Mouse (Mus musculus) neutrophil, adult 83 days (primary cell): ENCODE measurements around the gene Clic1. TPM values are rescaled to one million over a fixed set of nuclear protein-coding genes. Genes with fewer than 3 reads are reported as not detected.

Experiments
- total RNA-seq, 2 experiments: library from RNA; stranded (reverse); gene quantifications; one replicate each; pipeline ENCODE4 v1.2.4; 2023

Clic1 gene
- total RNA-seq, 2 experiments from 2014 or later, result 262 to 285 TPM

Other genes starting within 250 kb of the Clic1 start
- gene Cyp21a1, start 245.4 kb upstream of the Clic1 start, total RNA-seq, result not detected
- 10 to 100 TPM; 34.1 to 39.4 TPM for gene Stk19, start 213.0 kb upstream of the Clic1 start, total RNA-seq
- gene Dxo, start 212.9 kb upstream of the Clic1 start, total RNA-seq, result 10 to 100 TPM; 49.0 to 49.1 TPM
- 10 to 100 TPM; 66.2 to 72.1 TPM for gene Skiv2l, start 199.8 kb upstream of the Clic1 start, total RNA-seq
- 10 to 100 TPM; 23.4 to 30.8 TPM for gene Nelfe, start 199.6 kb upstream of the Clic1 start, total RNA-seq
- 1 to 10 TPM; 1.6 to 1.8 TPM for gene Cfb, start 187.4 kb upstream of the Clic1 start, total RNA-seq
- 1 to 10 TPM; 2.8 to 3.9 TPM for gene Zbtb12, start 170.5 kb upstream of the Clic1 start, total RNA-seq
- gene Gm20547, start 167.9 kb upstream of the Clic1 start, total RNA-seq, result not detected
- gene C2, start 151.7 kb upstream of the Clic1 start, total RNA-seq, result under 1 TPM in 1 of 2 experiments, not detected in 1; 0.24 TPM
- 10 to 100 TPM; 68.7 to 71.8 TPM for gene Ehmt2, start 151.5 kb upstream of the Clic1 start, total RNA-seq
- not detected for gene Slc44a4, start 135.5 kb upstream of the Clic1 start, total RNA-seq
- 10 to 100 TPM; 60.2 to 63.2 TPM for gene Neu1, start 118.7 kb upstream of the Clic1 start, total RNA-seq
- gene Hspa1b, start 90.7 kb upstream of the Clic1 start, total RNA-seq, result 100 to 1,000 TPM in 1 of 2 experiments, 10 to 100 TPM in 1; 58.3 to 134 TPM
- gene Gm20481, start 80.1 kb upstream of the Clic1 start, total RNA-seq, result not detected
- gene Hspa1a, start 77.8 kb upstream of the Clic1 start, total RNA-seq, result 100 to 1,000 TPM in 1 of 2 experiments, 10 to 100 TPM in 1; 86.4 to 244 TPM
- under 1 TPM in 1 of 2 experiments, not detected in 1; 0.20 TPM for gene Hspa1l, start 77.3 kb upstream of the Clic1 start, total RNA-seq
- gene Lsm2, start 68.1 kb upstream of the Clic1 start, total RNA-seq, result 10 to 100 TPM; 41.4 to 45.7 TPM
- 10 to 100 TPM; 61.7 to 68.3 TPM for gene Vars, start 49.0 kb upstream of the Clic1 start, total RNA-seq
- under 1 TPM in 1 of 2 experiments, not detected in 1; 0.15 TPM for gene Vwa7, start 33.4 kb upstream of the Clic1 start, total RNA-seq
- 1 to 10 TPM; 1.3 to 2.1 TPM for gene Sapcd1, start 21.9 kb upstream of the Clic1 start, total RNA-seq
- 10 to 100 TPM; 11.5 to 12.5 TPM for gene Msh5, start 3.2 kb upstream of the Clic1 start, total RNA-seq
- 1 to 10 TPM; 2.5 to 3.1 TPM for gene Ddah2, start 9.1 kb downstream of the Clic1 start, total RNA-seq
- gene Ly6g6c, start 15.4 kb downstream of the Clic1 start, total RNA-seq, result 1 to 10 TPM in 1 of 2 experiments, not detected in 1; 1.0 TPM
- gene Mpig6b, start 16.2 kb downstream of the Clic1 start, total RNA-seq, result under 1 TPM in 1 of 2 experiments, not detected in 1; 0.26 TPM
- not detected for gene Ly6g6e, start 26.9 kb downstream of the Clic1 start, total RNA-seq
- not detected for gene Ly6g6d, start 28.1 kb downstream of the Clic1 start, total RNA-seq
- gene Ly6g6f, start 35.6 kb downstream of the Clic1 start, total RNA-seq, result under 1 TPM in 1 of 2 experiments, not detected in 1; 0.35 TPM
- 10 to 100 TPM; 50.2 to 58.4 TPM for gene Abhd16a, start 39.3 kb downstream of the Clic1 start, total RNA-seq
- gene Ly6g5c, start 58.3 kb downstream of the Clic1 start, total RNA-seq, result not detected
- gene Ly6g5b, start 65.5 kb downstream of the Clic1 start, total RNA-seq, result 10 to 100 TPM; 13.5 to 16.4 TPM
- 10 to 100 TPM; 20.2 to 26.5 TPM for gene Gpank1, start 71.5 kb downstream of the Clic1 start, total RNA-seq
- 100 to 1,000 TPM; 172 TPM for gene Csnk2b, start 72.1 kb downstream of the Clic1 start, total RNA-seq
- gene D17H6S53E, start 76.4 kb downstream of the Clic1 start, total RNA-seq, result 10 to 100 TPM; 16.4 to 24.3 TPM
- gene Apom, start 82.1 kb downstream of the Clic1 start, total RNA-seq, result under 1 TPM in 1 of 2 experiments, not detected in 1; 0.42 TPM
- 100 to 1,000 TPM; 222 to 226 TPM for gene Bag6, start 85.2 kb downstream of the Clic1 start, total RNA-seq
- 100 to 1,000 TPM; 180 to 195 TPM for gene Prrc2a, start 114.9 kb downstream of the Clic1 start, total RNA-seq
- gene Aif1, start 126.1 kb downstream of the Clic1 start, total RNA-seq, result 10 to 100 TPM; 18.0 to 18.3 TPM
- gene Lst1, start 138.5 kb downstream of the Clic1 start, total RNA-seq, result 100 to 1,000 TPM; 564 to 656 TPM
- 10 to 100 TPM; 84.2 to 91.5 TPM for gene Ltb, start 144.5 kb downstream of the Clic1 start, total RNA-seq
- 10 to 100 TPM; 71.0 to 84.1 TPM for gene Tnf, start 152.0 kb downstream of the Clic1 start, total RNA-seq
- gene Lta, start 155.4 kb downstream of the Clic1 start, total RNA-seq, result not detected
- not detected for gene Gm16181, start 170.9 kb downstream of the Clic1 start, total RNA-seq
- gene Atp6v1g2, start 183.7 kb downstream of the Clic1 start, total RNA-seq, result 1 to 10 TPM; 2.2 to 4.8 TPM
- 10 to 100 TPM; 18.6 to 19.5 TPM for gene Nfkbil1, start 185.8 kb downstream of the Clic1 start, total RNA-seq
- 100 to 1,000 TPM; 208 to 239 TPM for gene Ddx39b, start 191.8 kb downstream of the Clic1 start, total RNA-seq
- 1,000 to 10,000 TPM; 1,522 to 1,549 TPM for gene H2-D1, start 212.8 kb downstream of the Clic1 start, total RNA-seq